29 mouse cellular contexts compared by ENCODE assay signal in genomic region chr2:128065013-128065412, GRCm38 (mm10).
DNase-seq lines count a peak whose midpoint lies in the region; ATAC-seq and TF ChIP-seq lines count a peak whose summit lies in the region.
"Had no signal": no experiment of that assay in that cellular context is flagged by ENCODE, and none has a peak within 500 bp of the region (broad histone marks: within the 10 kb centered on the region; RNA-seq: fewer than 3 reads in every experiment).

No protein-coding gene starts in this region.

- H3K36me3 ChIP-seq in myocyte (ENCODE audit: control insufficient read depth, insufficient read depth), result no peaks in the 10 kb centered on the region
- H3K36me3 ChIP-seq: embryonic facial prominence, embryonic 12.5 days; embryonic facial prominence, embryonic 15.5 days; G1E; heart, embryonic 10.5 days; heart, embryonic 13.5 days had no signal

- intact Hi-C loops in left cerebral cortex, postnatal 36 days (cut with DNase I), result no loop called here
- intact Hi-C loops in left cerebral cortex, postnatal 4 days (cut with DNase I), result no loop called here

- no peak overlapping the region for H3ac ChIP-seq in myocyte (ENCODE audit: control insufficient read depth, insufficient read length)

- H3K27ac ChIP-seq in bone marrow macrophage, adult 2 months (ENCODE audit: insufficient read depth, low read depth, low read length), result peak overlapping the region; percentile 77
- H3K27ac ChIP-seq: embryonic facial prominence, embryonic 12.5 days; embryonic facial prominence, embryonic 15.5 days; heart, adult 2 months; heart, embryonic 10.5 days; heart, embryonic 13.5 days; hindbrain, embryonic 14.5 days; hindbrain, postnatal 0 days had no signal

- no peak overlapping the region for H3K4me3 ChIP-seq in bone marrow macrophage, adult 2 months (ENCODE audit: insufficient read depth, low read length)
- H3K4me3 ChIP-seq in myocyte, result no peak overlapping the region
- H3K4me3 ChIP-seq: embryonic facial prominence, embryonic 12.5 days; embryonic facial prominence, embryonic 15.5 days; heart, adult 2 months; heart, embryonic 10.5 days; heart, embryonic 13.5 days had no signal

- DNase-seq in frontal cortex, postnatal 14 days (ENCODE audit: low spot score in 2 of 2), result no peak
- peak; percentile 9 to 30 for DNase-seq in left cerebral cortex, postnatal 36 days (ENCODE audit: low spot score in 2 of 2)
- no peak for DNase-seq in left cerebral cortex, postnatal 4 days
- no peak for DNase-seq in cerebellum, adult 9-10 months
- no peak for DNase-seq in adrenal gland, postnatal 36 days
- DNase-seq: adrenal gland, postnatal 10 days; B cell, adult 2 months; cerebellum, adult 18-20 months; cerebellum, adult 9-11 months; cerebellum, postnatal 25 days; forebrain, postnatal 0 days; gastrocnemius, postnatal 10 days; gastrocnemius, postnatal 36 days; heart, adult 2 months; heart, postnatal 14 days; heart, postnatal 4 days had no signal

- no peaks in the 10 kb centered on the region for H3K27me3 ChIP-seq in myocyte (ENCODE audit: control insufficient read depth, insufficient read depth, insufficient read length)
- H3K27me3 ChIP-seq: embryonic facial prominence, embryonic 12.5 days; embryonic facial prominence, embryonic 15.5 days had no signal

- no peak overlapping the region for H3K4me2 ChIP-seq in myocyte (ENCODE audit: low read depth)
- H3K4me2 ChIP-seq: embryonic facial prominence, embryonic 12.5 days; embryonic facial prominence, embryonic 15.5 days; heart, embryonic 13.5 days; hindbrain, embryonic 14.5 days had no signal

- no peak for TF ChIP-seq CTCF in bone marrow macrophage, adult 2 months (IDR thresholded peaks at IDR 0.05; ENCODE audit: low read depth, low read length)

- no peaks in the 10 kb centered on the region for H3K79me2 ChIP-seq in myocyte (ENCODE audit: control insufficient read depth, insufficient read depth)

- TF ChIP-seq POLR2A in bone marrow macrophage, adult 2 months (IDR thresholded peaks at IDR 0.05; ENCODE audit: borderline replicate concordance, low read depth, low read length), result no peak
- no peak for TF ChIP-seq POLR2A in myocyte (IDR thresholded peaks at IDR 0.05; ENCODE audit: insufficient read length, low read depth)

- ATAC-seq in frontal cortex, adult (ENCODE audit: low TSS enrichment), result peak; percentile 70
- ATAC-seq: forebrain, embryonic 14.5 days; forebrain, postnatal 0 days; hindbrain, postnatal 0 days; inflammation-experienced regulatory T-cells, adult 6 months; intestine, embryonic 16.5 days had no signal

- peaks cover 57% of the 10 kb centered on the region for H3K4me1 ChIP-seq in bone marrow macrophage, adult 2 months (ENCODE audit: control insufficient read depth, insufficient read depth, low read length)
- H3K4me1 ChIP-seq: embryonic facial prominence, embryonic 15.5 days; heart, embryonic 13.5 days had no signal

TF ChIP-seq in myocyte, 11 proteins besides CTCF, POLR2A, EP300 and RAD21:
- no peak for TF ChIP-seq MYOD1 (IDR thresholded peaks at IDR 0.05; ENCODE audit: control insufficient read depth in 1 of 3, insufficient read length in 2 of 3, low read depth in 2 of 3)
- TF ChIP-seq POLR2AphosphoS2 (IDR thresholded peaks at IDR 0.05; ENCODE audit: insufficient read length, low read depth), result no peak
- peak; percentile 6 for TF ChIP-seq USF1 (IDR thresholded peaks at IDR 0.05; ENCODE audit: low read depth)
- TF ChIP-seq SRF (IDR thresholded peaks at IDR 0.05; ENCODE audit: control insufficient read depth, insufficient read length, low read depth), result no peak

Comparison
In these comparisons a context has a peak if more than half of its experiments do, and no peak if none do; other contexts are left out.
1. DNase-seq: peak in left cerebral cortex, postnatal 36 days (2 of 2); none in frontal cortex, postnatal 14 days (0 of 2), left cerebral cortex, postnatal 4 days (single experiment), cerebellum, adult 9-10 months (single experiment) and adrenal gland, postnatal 36 days (0 of 2).